Mouse (Mus musculus) olfactory bulb, adult 2 months (tissue): ENCODE results near the gene Gm45233.

ENCODE experiments used
- CTCF ChIP-seq: fragments of 200-500 bp; IDR thresholded peaks from 2 replicates; pipeline ENCODE4 v1.5.1; 2012; ENCODE audit warnings: low read depth, mild to moderate bottlenecking, low read length, moderate library complexity; ENCODE audit not compliant: insufficient read depth
- POLR2A ChIP-seq: fragments of 200-500 bp; IDR thresholded peaks from 2 replicates; pipeline ENCODE4 v1.6.1; 2012; ENCODE audit warnings: mild to moderate bottlenecking, low read depth, low read length, moderate library complexity; ENCODE audit not compliant: insufficient read depth

DNA sequence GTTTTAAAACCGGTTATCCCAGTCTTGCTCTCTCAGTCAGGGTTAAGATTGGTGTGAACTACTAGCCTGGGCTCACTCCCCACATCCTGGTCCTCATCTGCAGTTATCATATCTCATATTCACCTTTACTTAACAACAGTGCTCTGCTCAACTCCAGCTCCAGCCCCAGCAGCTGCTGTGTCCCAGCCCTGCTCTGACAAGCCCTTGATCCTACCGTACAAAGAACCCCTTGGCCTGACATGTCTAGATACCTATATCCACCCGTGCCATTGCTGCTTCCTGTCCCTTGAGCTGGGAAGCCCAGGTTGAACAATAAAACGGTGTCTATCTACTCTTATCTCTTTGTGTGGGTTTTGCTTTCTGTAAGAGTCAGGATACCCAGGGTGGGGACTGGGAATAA, 14.4 kb upstream of the Gm45233 start:
- TF ChIP-seq CTCF (no peak), POLR2A (no peak)
